22 mouse cellular contexts compared by ENCODE assay signal in the genomic region with DNA sequence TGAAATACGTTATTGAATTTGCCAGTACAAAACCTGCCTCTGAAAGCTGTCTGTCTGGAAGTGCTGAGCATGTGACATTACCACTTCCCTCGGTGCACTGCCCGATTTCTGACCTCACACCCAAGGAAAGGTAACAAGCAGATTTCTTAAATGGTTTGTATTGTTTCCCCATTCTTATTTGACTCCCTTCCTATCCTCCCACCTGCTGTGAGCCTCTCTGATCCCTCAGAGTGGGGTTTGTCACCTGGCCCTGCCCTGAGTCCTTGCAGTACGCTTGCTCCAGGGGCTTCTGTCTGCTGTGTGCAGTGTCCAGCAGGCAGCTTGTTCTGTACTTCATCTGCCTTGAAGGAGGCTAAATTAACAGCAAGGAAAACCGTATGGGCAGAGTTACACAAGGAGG. TPM values are rescaled to one million over a fixed set of nuclear protein-coding genes. Genes with fewer than 3 reads are reported as not detected.
DNase-seq lines count a peak whose midpoint lies in the region; ATAC-seq lines count a peak whose summit lies in the region.
"Had no signal": no experiment of that assay in that cellular context is flagged by ENCODE, and none has a peak within 500 bp of the region (broad histone marks: within the 10 kb centered on the region; RNA-seq: fewer than 3 reads in every experiment).

No protein-coding gene starts in this region.

- DNase-seq in ES-CJ7 (ENCODE audit: low read depth, low spot score), result peak; percentile 83
- DNase-seq in R1 (ENCODE audit: low read depth, low spot score), result peak; percentile 86
- peak; percentile 91 for DNase-seq in ZHBTc4 (ENCODE audit: low read depth, low spot score)
- DNase-seq in gastrocnemius, adult 8-10 months (ENCODE audit: low spot score in 2 of 2), result no peak
- no peak for DNase-seq in spleen, postnatal 36 days (ENCODE audit: low spot score in 2 of 2)
- DNase-seq in heart, adult 18-20 months, result no peak
- DNase-seq in cerebellum, postnatal 25 days, result no peak
- DNase-seq: adrenal gland, adult 8-10 months; adrenal gland, postnatal 14 days; cerebellum, adult 11-12 months; cerebellum, adult 2 months; cerebellum, adult 9-10 months; cerebellum, postnatal 10 days; cerebellum, postnatal 36 days; embryo, embryonic 11 days had no signal

- peak; percentile 9; the same call in 1 of the 2 replicates for ATAC-seq in megakaryocyte progenitor cell, adult 5-6 weeks (replicated peaks; ENCODE audit: poor library complexity)
- ATAC-seq: activated CD4-positive, CD25-positive, alpha-beta regulatory T cell, adult 4 months; forebrain, embryonic 14.5 days; forebrain, embryonic 16.5 days; Patski had no signal

RNA-seq across cellular contexts. Expression of gene Zw10, which starts 31.5 kb away (rescaled TPM):
- 28.7 and 30.7 TPM in 2 replicates for total RNA-seq in megakaryocyte progenitor cell, adult 5-6 weeks (2015)
- 24.4 and 26.0 TPM in 2 replicates for total RNA-seq in megakaryocyte progenitor cell, adult 5-6 weeks (2017)
- 1 to 10 TPM; 6.9 to 7.6 (median 7.4) TPM for total RNA-seq in gastrocnemius, adult 8-10 months (2022)
- 10 to 100 TPM; 10.2 to 11.6 TPM for total RNA-seq in heart, adult 18-20 months (2021)

RNA-seq across cellular contexts. Expression of gene Usp28, which starts 38.8 kb away (rescaled TPM):
- total RNA-seq in megakaryocyte progenitor cell, adult 5-6 weeks (2015), result 8.7 and 11.2 TPM in 2 replicates
- 6.8 and 8.8 TPM in 2 replicates for total RNA-seq in megakaryocyte progenitor cell, adult 5-6 weeks (2017)
- total RNA-seq in gastrocnemius, adult 8-10 months (2022), result 10 to 100 TPM; 55.1 to 68.8 (median 65.2) TPM
- total RNA-seq in heart, adult 18-20 months (2021), result 100 to 1,000 TPM; 115 to 135 TPM

RNA-seq across cellular contexts. Expression of gene Tmprss5, which starts 57.1 kb away (rescaled TPM):
- total RNA-seq in megakaryocyte progenitor cell, adult 5-6 weeks (2015), result not detected in 2 replicates
- total RNA-seq in megakaryocyte progenitor cell, adult 5-6 weeks (2017), result not detected in 2 replicates
- under 1 TPM in 1 of 4 experiments, not detected in 3; 0.22 TPM for total RNA-seq in gastrocnemius, adult 8-10 months (2022)
- total RNA-seq in heart, adult 18-20 months (2021), result not detected
- total RNA-seq: adrenal gland, postnatal 14 days; common myeloid progenitor, adult 5-6 weeks had no signal

RNA-seq across cellular contexts. Expression of gene Htr3b, which starts 59.2 kb away (rescaled TPM):
- total RNA-seq in megakaryocyte progenitor cell, adult 5-6 weeks (2015), result not detected in 2 replicates
- total RNA-seq in megakaryocyte progenitor cell, adult 5-6 weeks (2017), result not detected in 2 replicates
- total RNA-seq in gastrocnemius, adult 8-10 months (2022), result not detected
- not detected for total RNA-seq in heart, adult 18-20 months (2021)
- total RNA-seq: common myeloid progenitor, adult 5-6 weeks; G1E had no signal

Comparison
In these comparisons a context has a peak if more than half of its experiments do, and no peak if none do; other contexts are left out.
1. DNase-seq: peak in ES-CJ7 (single experiment), R1 (single experiment) and ZHBTc4 (single experiment); none in gastrocnemius, adult 8-10 months (0 of 2), spleen, postnatal 36 days (0 of 2), heart, adult 18-20 months (0 of 2) and cerebellum, postnatal 25 days (0 of 2).
2. RNA of gene Usp28, which starts 38.8 kb away (total RNA-seq): 115 to 135 TPM in heart, adult 18-20 months and 55.1 to 68.8 TPM in gastrocnemius, adult 8-10 months; 6.8 to 11.2 TPM in megakaryocyte progenitor cell, adult 5-6 weeks; every median in the first group is over 4 times any median in the second.